Mouse (Mus musculus) lung, postnatal 25 days (tissue): Measurements from ENCODE around the gene Eif5a.
A peak's percentile ranks its signal among the peaks of the same experiment; 100 is the strongest.

Experiments
- DNase-seq: peaks from one replicate; pipeline ENCODE4 v3.0.0; 2022; ENCODE audit warnings: low spot score

The Eif5a gene

DNA sequence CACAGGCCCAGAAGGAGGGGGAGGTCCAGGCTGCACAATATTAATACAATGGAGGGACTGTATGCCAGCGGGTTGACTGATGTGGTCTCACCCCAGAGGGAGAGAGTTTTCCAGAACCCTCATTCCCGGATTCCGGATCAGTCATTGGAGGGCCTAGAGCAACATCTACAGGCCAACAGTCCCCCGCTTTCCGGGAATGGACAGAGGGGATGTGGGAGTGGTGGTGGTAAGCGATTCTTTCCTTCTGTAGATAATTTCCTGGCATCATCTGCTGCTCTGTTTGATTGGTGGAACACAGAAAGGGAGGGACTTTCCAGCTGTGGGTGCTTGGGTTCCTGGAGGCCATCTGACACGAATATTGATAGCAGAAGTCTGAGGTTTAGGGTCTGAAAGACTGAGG is 45.6 kb downstream of the Eif5a start:
- peak; percentile 87 for DNase-seq

DNA sequence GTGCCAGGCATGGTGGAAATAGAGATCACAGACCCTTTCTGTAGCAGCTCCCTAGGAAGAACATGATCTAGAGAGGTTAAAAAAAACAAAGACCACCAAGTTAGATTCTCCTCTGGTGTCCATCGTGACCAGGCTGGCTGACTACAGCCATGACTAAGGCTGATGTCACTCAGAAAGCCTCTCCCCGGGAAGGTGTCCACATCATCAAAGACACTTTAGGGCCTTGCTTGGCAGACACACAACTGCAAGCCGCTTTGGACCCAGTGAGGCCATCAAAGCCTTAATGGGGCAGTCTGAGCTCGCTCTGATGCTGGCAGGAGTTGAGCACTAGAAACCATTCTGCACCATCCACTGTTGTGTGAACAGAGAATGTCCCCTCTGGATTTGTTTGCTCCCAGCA is 49.3 kb downstream of the Eif5a start:
- no peak for DNase-seq

- DNase-seq: no peak
These were observed 49.9 kb downstream of the Eif5a start for GRCm38 (mm10) chr11:69871822-69872221.

DNA sequence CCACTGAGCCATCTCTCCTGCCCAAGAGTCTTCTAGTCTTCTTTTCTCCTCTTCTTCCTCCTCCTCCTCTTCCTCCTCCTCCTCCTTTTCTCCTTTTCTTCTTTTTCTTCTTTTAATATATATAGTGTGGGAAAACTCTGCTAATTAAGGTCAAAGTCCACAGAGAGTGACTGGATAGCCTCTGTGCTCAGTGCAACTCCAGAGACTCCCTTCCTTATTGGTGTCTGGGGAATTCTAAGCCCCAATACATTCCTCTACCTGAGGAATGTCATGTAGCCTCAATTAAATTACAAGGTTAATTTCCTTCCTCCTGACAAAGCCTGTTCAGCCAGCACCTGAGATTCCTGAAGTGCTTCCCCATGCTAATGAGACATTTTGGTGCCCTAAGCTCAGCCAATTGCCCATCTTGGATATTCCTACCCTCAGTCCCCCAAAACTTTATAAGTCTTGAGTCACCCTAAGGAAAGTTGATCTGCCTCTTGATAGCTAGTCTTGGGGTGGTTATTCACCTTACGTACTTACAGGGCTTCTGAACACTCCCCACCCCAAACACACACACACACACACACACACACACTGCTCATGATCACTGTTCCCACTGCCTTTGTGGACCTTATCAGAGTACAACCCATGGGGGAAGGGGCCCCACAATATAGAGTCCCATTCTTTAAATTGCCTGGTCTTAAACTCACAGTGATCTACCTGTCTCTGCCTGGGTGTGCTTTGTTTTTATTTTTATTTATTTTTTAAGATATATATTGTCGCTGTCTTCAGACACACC is 51.3 kb downstream of the Eif5a start:
- no peak for DNase-seq

DNA sequence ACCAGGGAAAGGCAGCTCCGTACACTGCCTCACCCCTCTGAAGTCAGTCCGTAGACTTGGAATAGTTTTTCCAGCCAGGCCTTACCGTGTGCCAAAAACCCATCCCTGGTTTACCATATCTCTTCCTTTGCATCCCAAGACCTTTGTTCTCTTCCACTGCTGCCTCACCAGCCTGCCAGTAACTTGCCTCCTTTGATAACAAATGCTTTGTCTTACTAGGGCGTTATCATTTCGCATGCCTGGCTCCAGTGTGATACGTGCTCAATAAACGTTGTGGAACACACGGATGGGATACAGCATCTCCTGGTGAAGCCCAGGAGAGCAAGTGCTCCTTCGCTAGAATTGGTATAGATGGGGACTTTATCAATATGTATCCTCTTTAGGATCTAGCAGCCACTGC is 54.4 kb downstream of the Eif5a start:
- no peak for DNase-seq
